Mouse (Mus musculus) urinary bladder, postnatal 25 days (tissue): Measurements from ENCODE around the gene Smurf1.

ENCODE experiments used
- DNase-seq: peaks from one replicate; pipeline ENCODE4 v3.0.0; 2022; ENCODE audit warnings: low spot score

The Smurf1 gene

DNA sequence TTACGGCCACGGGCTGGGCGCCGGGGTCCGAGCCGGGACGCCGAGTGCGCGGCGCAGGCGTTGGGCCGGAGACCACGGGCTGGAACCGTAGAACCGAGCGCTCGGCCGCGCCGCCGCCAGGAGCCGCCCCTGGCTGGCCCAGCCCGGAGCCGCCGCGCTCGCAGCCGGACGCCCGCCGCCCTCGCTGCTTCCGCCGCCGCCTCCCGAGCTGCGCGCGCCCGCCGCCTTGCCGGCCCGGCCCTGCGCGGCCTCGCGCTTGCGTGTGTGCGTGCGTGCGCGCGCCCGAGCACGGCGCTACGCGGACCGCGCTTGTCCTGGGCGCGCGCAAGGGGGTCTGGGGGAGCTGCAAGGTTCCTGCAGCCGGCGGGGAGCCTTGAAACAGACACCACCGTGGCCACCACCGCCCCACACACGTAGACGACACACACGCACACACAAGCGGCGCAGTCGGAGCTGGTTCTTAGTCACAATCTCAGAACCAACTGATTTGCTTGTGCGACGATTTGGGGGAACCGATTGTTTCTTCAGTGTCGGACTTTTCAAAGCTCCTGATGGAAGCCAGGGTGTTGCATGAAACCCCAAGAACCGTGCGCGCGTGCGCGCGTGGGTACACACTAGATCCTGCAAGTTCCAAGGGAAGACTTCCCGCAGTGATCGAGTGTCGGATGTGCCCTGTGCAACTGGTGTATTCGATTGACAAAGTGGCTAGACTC, at the start of gene Smurf1:
Smurf1 (minus strand) TSS at position 209 of the 713 bp plus-strand sequence.
- DNase-seq = peak; percentile 82

DNA sequence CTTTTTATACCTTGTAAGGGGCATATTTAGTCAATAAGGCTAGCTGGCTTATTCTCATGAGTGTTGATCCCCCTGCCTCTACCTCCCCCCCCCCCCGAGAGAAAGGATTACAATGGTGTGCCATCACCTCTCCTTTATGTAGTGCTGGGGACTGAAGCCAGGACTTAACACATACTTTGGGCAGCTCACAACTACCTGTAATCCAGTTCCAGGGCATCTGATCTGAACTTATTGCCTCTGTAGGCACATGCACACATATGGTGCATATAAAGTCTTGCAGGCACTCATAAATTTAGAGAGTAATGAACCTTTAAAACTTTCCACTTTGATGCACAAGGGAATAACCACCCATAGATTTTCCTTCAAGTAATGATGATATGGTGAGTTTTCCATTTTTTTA, 48.6 kb upstream of the Smurf1 start:
- DNase-seq = no peak

DNA sequence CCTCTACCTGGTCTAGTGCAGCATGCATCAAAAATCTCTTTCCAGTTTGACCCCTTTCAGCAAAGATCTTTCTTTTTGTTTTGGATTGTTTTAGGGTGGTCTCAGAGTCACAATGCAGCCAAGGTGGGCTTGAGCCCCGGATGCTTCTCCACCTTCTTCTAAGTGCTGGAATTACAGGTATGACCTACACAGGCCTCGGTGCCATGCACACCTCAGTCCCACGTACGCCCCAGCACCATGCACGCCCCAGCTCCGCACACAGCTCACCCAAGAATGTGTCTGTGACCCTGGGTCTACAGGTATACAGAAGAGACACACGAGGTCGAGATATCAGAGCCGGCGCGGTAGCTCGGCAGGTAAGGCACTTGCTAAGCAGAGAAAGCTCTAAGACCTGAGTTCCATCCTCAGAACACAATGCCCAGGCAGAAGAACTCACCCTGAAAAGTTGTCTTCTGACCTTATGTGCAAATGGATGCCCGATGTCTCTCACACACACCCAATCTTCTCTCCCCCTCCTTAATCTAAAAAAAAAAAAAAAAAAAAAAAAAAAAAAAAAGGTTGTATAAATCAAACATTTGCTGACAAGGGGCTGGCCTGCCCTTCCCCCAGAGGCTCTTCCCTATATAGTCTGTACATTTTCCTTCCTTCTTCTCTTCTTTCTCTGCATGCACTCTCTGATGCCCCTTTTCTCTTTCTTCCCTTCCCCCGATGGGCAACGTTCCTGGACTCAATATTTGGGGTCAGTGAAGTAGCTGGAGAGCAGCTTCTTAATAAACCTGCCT, 43.4 kb upstream of the Smurf1 start:
- DNase-seq = no peak

DNA sequence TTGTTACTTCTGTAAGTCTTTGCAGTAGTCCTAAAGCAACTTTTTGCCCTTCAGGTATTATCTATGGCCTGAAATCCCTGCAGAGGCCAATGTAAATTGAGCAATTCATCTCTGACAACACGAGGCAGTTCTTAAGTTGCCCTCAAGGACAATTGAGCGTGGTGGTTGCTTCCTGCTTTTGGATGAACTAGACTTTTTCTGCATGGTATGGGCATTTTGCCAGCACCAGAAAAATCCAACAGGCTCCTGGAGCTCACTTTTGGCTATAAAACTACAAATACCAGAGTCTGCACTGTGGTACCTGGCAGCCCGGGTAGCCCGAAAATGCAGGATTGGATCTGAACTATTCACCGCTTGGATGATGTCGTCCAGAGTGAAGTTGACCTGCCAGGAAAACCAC, 39.9 kb upstream of the Smurf1 start:
- DNase-seq = no peak

DNA sequence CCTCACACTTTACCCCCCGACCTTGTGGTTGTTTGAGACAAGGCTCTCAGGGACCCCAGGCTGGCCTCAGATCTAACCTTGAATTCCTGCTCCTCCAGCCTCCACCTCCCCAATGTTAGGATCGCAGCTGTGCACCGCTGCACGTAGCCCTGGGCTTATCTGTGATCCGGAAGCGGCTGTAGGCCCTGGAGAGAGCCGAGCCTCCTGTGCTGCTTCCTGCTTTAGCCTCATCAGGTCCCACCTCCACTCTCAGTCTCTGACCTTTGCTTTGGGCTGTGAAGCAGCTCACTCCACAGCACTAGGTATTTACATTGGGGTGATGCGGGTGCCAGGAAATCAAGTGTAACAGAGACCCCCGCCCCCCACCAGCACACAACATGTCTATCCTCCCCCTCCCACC, 38.8 kb upstream of the Smurf1 start:
- no peak for DNase-seq

DNA sequence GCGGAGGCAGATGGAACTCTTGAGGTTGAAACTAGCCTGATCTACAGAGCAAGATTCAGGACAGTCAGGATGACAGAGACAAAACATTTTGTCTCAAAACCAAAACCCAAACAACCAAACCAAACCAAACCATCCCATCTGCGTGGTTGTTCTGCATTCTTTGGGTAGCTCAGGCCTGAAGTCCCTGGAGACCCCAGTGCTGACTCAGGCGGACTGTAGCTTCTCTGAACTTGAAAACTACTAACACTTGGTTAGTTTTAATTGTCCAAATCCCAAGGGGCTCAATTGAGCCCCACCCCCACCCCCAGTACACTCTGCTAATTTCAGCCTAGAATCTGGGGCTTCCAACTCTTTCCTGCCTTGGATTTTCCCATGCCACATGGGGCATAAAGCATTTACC, 37.7 kb upstream of the Smurf1 start:
- no peak for DNase-seq

DNA sequence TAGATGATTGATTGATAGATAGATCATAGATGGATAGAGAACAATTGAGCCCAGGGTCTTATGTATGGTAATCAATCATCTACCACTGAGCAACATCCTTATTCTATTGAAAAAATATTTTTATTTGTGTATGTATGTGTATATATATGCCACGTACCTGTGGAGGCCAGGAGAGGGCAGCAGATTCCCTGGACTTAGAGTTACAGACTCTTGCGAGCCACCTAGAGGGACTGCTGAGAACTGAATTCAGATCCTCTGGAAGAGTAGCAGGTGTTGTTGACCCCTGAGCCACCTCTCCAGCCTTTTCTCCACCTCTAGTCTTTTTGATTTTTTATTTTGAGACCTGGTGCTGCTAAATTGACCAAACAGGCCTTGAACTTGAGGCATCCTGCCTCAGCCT, 32.8 kb upstream of the Smurf1 start:
- DNase-seq = no peak

DNA sequence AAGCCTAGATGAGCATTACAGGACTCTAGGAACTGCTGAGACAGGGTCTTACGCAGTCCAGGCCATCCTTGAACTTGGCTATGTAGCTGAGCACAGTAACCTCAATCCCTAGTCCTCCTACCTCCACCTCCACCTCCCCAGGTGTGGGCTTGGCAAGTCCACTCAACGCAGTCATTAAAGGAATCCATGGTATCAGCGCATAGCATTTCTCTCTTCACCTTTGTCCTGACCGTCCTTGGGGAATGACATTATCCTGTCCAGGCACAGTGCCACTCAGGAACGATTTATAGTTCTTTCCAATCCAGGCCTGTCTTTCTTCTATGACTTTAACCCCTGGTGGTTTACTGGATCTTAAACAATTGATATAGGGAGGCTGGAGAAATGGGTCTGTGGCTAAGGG, 24.8 kb upstream of the Smurf1 start:
- DNase-seq = no peak

DNA sequence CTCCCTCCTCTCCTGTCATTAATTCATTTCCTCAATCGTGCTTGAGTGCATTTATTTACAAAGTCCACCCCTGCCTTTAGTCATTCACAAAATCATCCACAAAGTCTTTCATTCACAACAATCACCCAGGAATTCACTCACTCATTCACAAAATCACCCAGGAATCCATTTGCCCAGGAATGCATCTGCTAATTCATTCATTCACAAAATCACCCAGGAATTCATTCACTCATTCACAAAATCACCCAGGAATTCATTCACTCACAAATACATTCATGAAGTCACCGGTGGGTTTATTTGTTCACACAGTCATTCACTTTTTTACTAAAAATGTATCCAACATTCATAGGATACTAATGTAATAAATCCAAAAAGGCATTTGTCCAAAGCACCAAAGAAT, 24.4 kb upstream of the Smurf1 start:
- no peak for DNase-seq

DNA sequence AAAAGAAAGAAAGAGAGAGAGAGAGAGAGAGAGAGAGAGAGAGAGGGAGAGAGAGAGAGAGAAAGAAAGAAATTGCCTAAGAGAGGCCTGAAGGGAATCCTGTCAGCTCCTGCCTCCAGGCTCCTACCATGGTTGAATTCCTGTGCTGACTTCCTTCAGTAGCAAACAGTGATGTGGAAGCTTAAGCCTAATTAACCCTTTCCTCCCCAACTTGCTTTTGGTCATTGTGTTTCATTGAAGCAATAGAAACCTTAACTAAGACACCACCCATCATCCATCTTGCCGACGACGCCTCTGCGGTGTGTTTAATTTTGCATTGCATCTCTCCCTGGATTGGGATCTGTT, 23.4 kb upstream of the Smurf1 start:
- DNase-seq = no peak

DNA sequence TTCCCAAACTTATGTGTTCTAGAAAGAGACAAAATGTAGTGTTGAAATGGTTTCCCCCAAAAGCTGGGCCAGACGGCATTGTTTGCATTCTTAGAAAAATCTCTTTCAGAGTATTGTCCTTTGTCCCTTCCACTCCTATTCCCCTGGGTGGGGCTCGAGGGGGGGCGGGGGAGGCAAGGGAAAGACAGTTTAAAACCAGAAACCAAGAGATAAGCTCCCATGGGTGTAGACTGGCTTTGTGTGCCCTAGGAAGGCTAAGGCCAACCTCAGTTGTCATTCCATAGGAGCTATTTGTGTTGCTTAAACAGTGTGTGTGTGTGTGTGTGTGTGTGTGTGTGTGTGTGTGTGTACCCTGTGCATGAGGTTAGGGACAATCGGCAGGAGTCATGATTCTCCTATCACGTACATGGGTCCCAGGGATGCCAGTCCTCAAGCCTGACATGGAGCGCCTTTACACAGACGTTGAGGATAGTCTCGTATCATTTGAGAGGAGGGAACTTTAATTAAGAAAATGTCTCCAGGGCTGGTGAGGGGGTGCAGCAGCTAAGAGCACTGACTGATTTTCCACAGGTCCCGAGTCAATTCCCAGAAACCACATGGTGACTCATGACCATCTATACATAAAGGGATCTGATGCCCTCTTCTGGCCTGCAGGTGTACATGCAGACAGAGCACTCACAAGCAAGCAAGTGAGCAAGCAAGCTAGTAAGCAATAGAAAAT, 22.9 kb upstream of the Smurf1 start:
- DNase-seq = peak; percentile 18

DNA sequence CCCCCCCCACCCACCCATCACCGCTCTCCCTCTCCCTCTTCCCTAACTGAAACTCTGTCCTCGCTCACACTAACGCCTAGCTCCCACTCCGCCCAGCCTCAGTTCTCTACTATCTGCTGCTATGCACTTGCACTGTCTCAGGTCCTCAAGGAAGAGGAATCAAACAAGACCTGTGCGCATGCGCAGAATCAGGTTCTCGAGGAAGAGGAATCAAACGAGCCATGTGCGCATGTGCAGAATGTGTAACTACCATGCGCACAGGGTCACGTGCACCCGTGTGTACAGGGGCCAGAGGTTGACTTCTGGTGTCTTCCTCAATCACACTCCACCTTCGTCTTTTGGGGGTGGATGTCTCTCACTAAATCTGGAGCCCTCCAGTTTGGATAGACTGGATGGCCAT, 21.9 kb upstream of the Smurf1 start:
- no peak for DNase-seq

DNA sequence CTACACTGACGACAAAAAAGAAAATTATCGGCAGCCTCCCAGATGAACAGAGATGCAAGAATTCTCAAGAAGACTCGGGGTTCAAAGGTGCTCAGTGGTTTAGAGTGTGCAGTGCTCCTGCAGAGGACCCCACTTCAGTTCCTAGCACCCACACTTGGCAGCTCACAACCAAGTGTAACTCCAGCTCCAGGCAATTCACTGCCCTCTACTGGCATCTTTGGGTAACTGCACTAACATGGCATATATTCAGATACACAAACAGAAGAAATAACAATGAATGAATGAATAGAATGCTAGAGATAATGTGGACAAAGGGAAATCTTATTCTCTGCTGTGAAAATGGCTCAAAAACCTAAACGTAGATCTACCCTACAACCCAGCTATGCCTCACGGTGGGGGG, 19.2 kb upstream of the Smurf1 start:
- DNase-seq = no peak

DNA sequence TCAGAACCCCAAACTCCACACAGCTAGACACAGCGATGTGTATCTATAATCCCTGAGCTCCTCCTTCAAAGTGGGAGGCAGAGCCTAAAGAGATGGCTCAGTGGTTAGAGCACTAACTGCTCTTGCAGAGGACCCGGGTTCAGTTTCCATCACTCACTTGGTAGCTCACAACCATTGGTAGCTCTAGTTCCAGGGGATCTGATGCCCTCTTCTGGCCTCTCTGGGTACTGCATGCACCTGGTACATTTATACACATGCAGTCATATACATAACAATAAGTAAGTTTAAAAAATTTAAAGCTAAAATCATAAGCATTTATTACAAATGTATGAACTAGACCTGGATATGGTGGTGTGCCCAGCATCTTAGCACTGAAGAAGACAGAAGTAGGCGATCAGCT, 17.6 kb upstream of the Smurf1 start:
- DNase-seq = no peak

DNA sequence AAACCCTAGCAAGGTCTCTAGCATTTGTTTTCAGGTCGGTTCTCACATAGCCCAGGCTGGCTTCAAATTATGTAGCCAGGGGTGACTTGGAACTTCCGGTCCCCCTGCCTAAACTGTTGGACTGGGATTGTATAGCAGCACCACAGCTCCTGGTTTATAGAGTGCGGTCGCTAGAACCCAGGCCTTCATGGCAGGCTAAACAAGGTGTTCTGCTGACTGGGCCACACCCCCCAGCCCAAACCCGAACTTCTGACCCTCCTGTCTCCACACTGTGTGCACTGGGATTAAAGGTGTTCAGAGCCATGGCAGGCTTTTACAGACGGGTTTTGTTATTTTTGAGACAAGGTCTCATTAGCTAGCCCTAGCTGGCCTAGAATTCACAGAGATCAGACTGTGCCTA, 13.5 kb upstream of the Smurf1 start:
- DNase-seq = no peak

DNA sequence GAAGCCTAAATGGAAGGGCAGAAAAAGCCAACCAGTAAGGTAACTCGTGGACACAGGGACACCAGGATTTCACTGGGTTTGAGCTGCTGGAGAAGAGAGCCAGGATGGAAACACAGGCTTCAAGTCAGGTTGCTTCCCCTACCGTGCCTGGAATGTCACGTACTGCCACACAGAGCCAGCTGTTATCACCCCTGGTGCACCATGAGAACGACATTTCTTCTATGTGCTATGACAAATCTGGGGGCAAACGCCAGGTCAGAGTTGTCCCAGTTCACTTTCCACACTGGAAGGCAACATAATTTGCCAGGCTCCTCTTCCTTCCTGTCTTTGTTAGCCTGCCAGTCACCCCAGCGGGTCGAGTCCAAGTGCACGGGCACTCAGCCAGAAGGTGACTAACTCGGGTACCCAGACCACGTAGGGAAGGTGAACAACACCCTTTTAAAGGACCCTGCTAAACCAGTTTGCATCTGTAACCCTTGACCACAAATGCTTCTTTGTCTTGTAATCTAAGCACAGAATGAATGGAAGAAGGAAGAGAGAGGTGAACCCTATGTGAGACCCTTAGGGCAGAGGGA, 13.0 kb upstream of the Smurf1 start:
- peak; percentile 75 for DNase-seq

DNA sequence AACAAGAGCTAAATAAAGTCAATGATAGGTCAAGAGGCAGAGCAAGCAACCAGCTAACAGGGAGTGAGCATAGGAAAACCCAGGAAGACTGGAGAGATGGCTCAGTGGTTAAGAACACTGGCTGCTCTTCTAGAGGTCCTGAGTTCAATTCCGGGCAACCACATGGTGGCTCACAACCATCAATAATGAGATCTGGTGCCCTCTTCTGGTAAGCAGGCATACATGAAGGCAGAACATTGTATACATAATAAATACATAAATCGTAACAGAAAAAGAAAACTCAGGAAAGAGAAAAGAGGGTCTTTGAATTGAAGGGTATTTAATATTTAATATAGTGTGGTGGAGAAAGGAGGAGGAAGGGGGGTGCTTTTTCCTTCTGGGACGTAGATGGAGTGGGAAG, 5.6 kb upstream of the Smurf1 start:
- no peak for DNase-seq

DNA sequence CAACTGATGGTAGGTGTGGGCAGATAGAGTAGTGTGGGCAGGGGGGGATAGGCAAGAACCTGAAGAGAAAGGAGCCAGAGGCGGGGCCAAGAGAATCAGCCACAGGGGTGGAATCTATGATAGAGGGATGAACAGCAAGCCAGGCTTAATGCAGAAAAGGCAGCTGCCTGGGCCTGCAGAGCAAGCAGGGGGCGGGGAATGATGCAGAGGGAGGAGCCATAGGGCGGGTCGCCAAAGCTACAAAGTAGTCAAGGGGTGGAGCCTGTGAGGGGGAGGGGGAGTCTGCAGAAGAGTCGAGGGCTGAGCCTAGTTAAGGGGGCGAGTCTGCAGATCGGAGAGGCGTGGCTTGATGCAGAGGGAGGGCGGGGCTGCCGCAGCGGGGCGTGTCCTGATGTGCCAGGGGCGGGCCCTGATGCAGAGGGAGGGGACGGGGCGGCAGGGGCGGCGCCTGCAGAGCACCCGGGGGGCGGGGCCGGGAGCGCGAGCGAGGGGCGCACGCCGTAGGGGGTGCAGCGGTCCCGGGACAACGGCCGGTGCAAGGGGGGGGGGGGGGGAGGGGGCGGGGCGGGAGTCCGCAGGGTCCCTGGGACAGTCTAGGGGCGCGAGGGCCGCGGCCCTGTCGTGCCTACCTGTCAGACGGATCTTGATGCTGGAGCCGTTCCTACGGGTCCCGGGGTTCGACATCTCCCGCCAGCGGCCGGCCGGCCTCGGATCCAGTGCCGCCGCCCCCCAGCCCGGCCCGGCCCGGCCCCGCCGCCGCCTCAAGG, 592 bp downstream of the Smurf1 start:
- peak; percentile 85 for DNase-seq

DNA sequence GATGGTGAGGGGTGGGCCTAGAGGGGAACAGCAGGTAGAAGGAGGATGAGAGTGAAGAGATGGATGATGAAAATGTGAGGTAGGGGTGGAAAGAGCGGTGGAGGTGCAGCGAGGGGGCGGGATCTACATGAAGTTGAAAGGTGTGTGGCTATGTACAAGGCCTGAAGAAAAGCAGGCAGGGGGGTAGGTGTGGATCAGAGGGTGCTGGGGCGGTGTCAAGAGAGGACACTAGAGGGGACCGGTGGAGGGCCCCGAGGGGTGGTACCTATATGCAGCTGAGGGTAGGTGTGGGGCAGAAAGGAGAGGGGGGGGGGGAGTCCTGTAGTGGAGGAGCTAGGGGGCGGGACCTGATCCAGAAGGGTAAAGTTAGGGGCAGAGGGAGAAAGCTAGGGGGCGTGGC, 1.2 kb downstream of the Smurf1 start:
- DNase-seq = no peak

DNA sequence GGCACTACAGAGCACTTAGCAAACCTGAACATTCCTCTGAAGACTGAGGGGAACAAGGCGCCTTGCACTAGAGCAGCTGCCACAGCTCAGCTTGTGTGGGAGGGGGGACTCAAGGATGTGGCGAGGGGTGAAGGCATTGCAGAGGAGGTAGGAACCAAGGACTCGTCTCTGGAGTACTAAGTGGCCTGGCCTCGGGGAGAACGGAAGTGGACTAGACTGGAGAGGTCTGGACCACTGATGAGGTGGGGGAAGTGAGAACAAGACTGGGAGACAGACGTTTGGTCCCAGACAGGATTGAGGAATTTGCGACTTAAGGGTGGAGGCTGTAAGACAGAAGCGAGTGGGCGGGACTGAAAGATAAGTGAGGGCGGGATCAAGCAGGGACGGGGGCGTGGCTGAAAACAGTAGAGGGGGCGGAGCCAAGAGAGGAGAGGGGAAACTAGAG, 1.8 kb downstream of the Smurf1 start:
- DNase-seq = peak; percentile 59

DNA sequence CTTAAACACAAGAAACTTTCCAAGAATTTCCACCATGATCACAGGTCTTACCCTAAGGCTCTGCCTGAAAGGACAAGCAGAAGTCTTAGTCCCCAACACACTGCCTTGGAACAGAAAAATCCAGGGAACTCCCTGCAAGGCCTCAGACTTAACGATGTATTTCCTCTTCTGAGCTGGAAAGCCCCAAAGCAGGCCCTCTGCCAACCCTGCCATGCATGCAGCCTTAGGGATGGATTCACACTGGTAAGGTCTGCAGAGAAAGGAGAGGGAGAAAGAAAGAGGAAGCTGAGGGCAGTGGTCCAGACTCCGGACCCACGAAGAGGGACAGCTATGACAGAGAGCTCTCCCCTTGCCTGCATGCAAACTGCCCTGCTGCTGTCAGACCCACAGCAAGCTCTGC, 2.2 kb downstream of the Smurf1 start:
- DNase-seq = no peak

DNA sequence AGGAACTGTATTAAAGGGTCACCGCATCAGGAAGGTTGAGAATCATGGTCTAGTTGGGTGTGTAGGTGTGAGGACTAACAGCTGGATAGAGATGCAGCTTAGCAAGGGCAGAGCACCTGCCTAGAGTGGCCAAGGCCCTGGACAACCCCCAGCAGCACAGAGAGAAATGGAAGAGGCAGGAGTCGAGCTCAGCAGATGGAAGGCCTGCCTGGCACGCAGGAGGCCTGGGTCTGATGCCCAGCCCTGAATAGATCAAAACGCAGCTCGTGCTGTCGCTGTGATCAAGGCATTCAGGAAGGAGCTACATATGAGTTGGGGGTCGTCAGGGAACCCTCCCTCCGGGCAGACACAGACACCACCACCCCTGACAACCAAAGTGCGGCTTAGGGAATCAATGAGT, 7.4 kb downstream of the Smurf1 start:
- no peak for DNase-seq
